Mouse (Mus musculus) limb, embryonic 14.5 days (tissue): ENCODE measurements around the gene Prdx1. TPM values are rescaled to one million over a fixed set of nuclear protein-coding genes. Genes with fewer than 3 reads are reported as not detected.
"Not testable (repeated sequence)": the region's sequence is repeated elsewhere in the genome, so short reads cannot be mapped to it uniquely, and the experiment has no call there.

Experiments
- ATAC-seq: fragments of 200-750 bp; cut with Nextera tagmentation; 2 replicates; pipeline ENCODE4 v1.8.0; 2017; ENCODE audit warnings: low read depth, moderate number of reproducible peaks, moderate TSS enrichment; ENCODE audit not compliant: low FRiP score
- DNase-seq: peaks from one replicate; pipeline ENCODE4 v3.0.0-alpha.2; 2015; ENCODE audit warnings: low spot score
- H3K27ac ChIP-seq: fragments of 300-500 bp; sonication (generic); replicated peaks from 2 replicates; pipeline ENCODE4 v1.5.1; 2014; ENCODE audit warnings: low read depth, mild to moderate bottlenecking, low read length, moderate library complexity, mixed read lengths
- H3K27me3 ChIP-seq: fragments of 300-500 bp; sonication (generic); 2 replicates; pipeline ENCODE4 v1.6.1; 2014; ENCODE audit warnings: low read length, mixed read lengths; ENCODE audit not compliant: control insufficient read depth, insufficient read depth
- H3K36me3 ChIP-seq: fragments of 300-500 bp; sonication (generic); 2 replicates; pipeline ENCODE4 v1.6.1; 2014; ENCODE audit warnings: mild to moderate bottlenecking, low read length, moderate library complexity, mixed read lengths; ENCODE audit not compliant: control insufficient read depth, insufficient read depth
- H3K4me1 ChIP-seq: fragments of 300-500 bp; sonication (generic); 2 replicates; pipeline ENCODE4 v1.6.1; 2014; ENCODE audit warnings: antibody characterized with exemption, low read length, mixed read lengths; ENCODE audit not compliant: control insufficient read depth, insufficient read depth
- H3K4me2 ChIP-seq: fragments of 300-500 bp; sonication (generic); replicated peaks from 2 replicates; pipeline ENCODE4 v1.6.1; 2014; ENCODE audit warnings: low read depth, mild to moderate bottlenecking, low read length, moderate library complexity; ENCODE audit not compliant: severe bottlenecking
- H3K4me3 ChIP-seq: fragments of 300-500 bp; sonication (generic); replicated peaks from 2 replicates; pipeline ENCODE4 v1.5.1; 2014; ENCODE audit warnings: low read length
- H3K9ac ChIP-seq: fragments of 300-500 bp; sonication (generic); 2 replicates; pipeline ENCODE4 v1.6.1; 2014; ENCODE audit warnings: mild to moderate bottlenecking, low read depth, low read length, moderate library complexity; ENCODE audit not compliant: severe bottlenecking
- H3K9me3 ChIP-seq: fragments of 300-500 bp; sonication (generic); 2 replicates; pipeline ENCODE4 v1.6.1; 2016; ENCODE audit warnings: low read length; ENCODE audit not compliant: control insufficient read depth
- POLR2A ChIP-seq: fragments of 200-500 bp; IDR thresholded peaks from 2 replicates; pipeline ENCODE4 v1.8.0; 2012; ENCODE audit warnings: inconsistent platforms, mild to moderate bottlenecking, moderate library complexity, borderline replicate concordance; ENCODE audit not compliant: insufficient read depth, insufficient read length; ENCODE audit errors: extremely low read depth
- WGBS: fragments of 180-500 bp; shearing (Covaris S2); extraction: QIAGEN DNeasy Blood & Tissue Kit; methylation state at CpG from one replicate; pipeline ENCODE4 v1.1.7; 2014; 5-methylcytosine and 5-hydroxymethylcytosine counted together
- polyA plus RNA-seq, 2 experiments: library from polyadenylated mRNA; depleted of rRNA in 1 of 2; stranded (reverse) in 1 of 2; unstranded in 1 of 2; fragments of >200 nt; fragmentation: Nextera tagmentation in 1 of 2; extraction: Ambion mirVana in 1 of 2; gene quantifications; 2 replicates each; pipeline versions ENCODE4 v1.2.1 to v1.2.3; 2012 to 2014

The Prdx1 gene
- polyA plus RNA-seq, 2 experiments, result 418 to 1,088 TPM

- no peaks in the 10 kb centered on the region for H3K36me3 ChIP-seq
- DNase-seq, result no peak
- H3K27ac ChIP-seq, result no peak overlapping the region
- H3K4me2 ChIP-seq, result no peak overlapping the region
- H3K4me1 ChIP-seq, result no peaks in the 10 kb centered on the region
- no peaks in the 10 kb centered on the region for H3K27me3 ChIP-seq
- WGBS, result 60% methylated on average over 3 of the region's 3 CpGs
- ATAC-seq, result no peak
- no peak for TF ChIP-seq POLR2A
- H3K4me3 ChIP-seq, result no peak overlapping the region
- H3K9ac ChIP-seq, result no peak overlapping the region
- no peaks in the 10 kb centered on the region for H3K9me3 ChIP-seq
These were observed 29.7 kb upstream of the Prdx1 start for GRCm38 (mm10) chr4:116655658-116656057.

- 46% methylated on average over 3 of the region's 3 CpGs for WGBS
- no peak overlapping the region for H3K9ac ChIP-seq
- no peak overlapping the region for H3K27ac ChIP-seq
- TF ChIP-seq POLR2A, result no peak
- no peak for ATAC-seq
- DNase-seq, result no peak
- no peak overlapping the region for H3K4me3 ChIP-seq
- no peaks in the 10 kb centered on the region for H3K27me3 ChIP-seq
- no peaks in the 10 kb centered on the region for H3K9me3 ChIP-seq
- no peak overlapping the region for H3K4me2 ChIP-seq
- H3K4me1 ChIP-seq, result no peaks in the 10 kb centered on the region
- H3K36me3 ChIP-seq, result no peaks in the 10 kb centered on the region
These were observed 27.4 kb upstream of the Prdx1 start for GRCm38 (mm10) chr4:116657971-116658370.

DNA sequence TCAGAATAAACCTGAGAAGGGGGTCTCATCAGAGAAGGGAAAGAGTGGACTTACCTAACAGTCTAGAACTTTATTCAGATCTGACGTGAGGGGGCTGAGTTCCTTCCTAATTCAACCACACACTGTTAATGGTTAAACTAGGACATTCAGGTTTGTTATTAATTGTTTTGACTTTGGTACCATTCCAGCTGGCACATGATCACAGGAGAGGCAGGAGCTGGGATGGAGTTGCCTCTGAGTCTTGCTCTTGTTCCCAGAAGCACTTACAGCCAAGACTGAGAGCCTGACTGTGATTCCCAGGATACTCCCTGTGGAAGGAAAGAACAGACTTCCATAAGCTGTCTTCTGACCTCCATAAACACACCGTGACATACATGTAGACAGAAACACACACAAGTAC lies 25.9 kb upstream of the Prdx1 start:
- H3K9ac ChIP-seq, result no peak overlapping the region
- H3K36me3 ChIP-seq, result no peaks in the 10 kb centered on the region
- ATAC-seq (no peak), DNase-seq (no peak)
- H3K9me3 ChIP-seq, result no peaks in the 10 kb centered on the region
- H3K4me3 ChIP-seq, result no peak overlapping the region
- no peaks in the 10 kb centered on the region for H3K27me3 ChIP-seq
- no peaks in the 10 kb centered on the region for H3K4me1 ChIP-seq
- 73% methylated on average over 2 of the region's 2 CpGs for WGBS
- TF ChIP-seq POLR2A, result no peak
- no peak overlapping the region for H3K27ac ChIP-seq
- no peak overlapping the region for H3K4me2 ChIP-seq

- not testable (repeated sequence) for H3K9me3 ChIP-seq, H3K4me1 ChIP-seq, ATAC-seq, H3K36me3 ChIP-seq, DNase-seq, H3K27me3 ChIP-seq, H3K4me2 ChIP-seq, H3K9ac ChIP-seq, H3K4me3 ChIP-seq, H3K27ac ChIP-seq
- WGBS, result 87% methylated on average over 6 of the region's 6 CpGs
These were observed 25.4 kb upstream of the Prdx1 start for GRCm38 (mm10) chr4:116659916-116660315.

DNA sequence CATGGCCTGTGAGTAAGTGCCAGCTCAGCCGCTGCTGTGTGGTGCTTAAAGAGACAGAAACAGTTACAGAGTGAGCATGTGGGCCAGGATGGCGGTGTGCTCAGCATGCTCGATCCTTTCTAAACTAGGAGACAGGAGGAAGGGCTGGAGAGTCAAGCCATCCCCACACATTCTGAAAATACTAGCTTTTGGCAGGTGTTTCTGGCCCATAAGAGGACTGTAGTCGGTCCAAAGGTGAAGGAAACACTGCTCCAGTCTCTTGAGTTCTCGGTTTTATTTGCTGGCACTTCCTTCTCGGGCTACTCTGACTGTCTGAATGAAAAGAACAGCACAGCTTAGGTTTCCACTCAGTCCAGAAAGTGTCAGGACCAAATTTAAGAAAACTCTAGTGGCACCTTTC lies 24.5 kb upstream of the Prdx1 start:
- no peak for DNase-seq
- Histone ChIP-seq H3K4me3 (no peak overlapping the region), H3K27ac (no peak overlapping the region), H3K4me1 (no peaks in the 10 kb centered on the region), H3K9me3 (no peaks in the 10 kb centered on the region), H3K9ac (no peak overlapping the region), H3K4me2 (no peak overlapping the region), H3K27me3 (no peaks in the 10 kb centered on the region), H3K36me3 (no peaks in the 10 kb centered on the region)
- no peak for TF ChIP-seq POLR2A
- 62% methylated on average over 6 of the region's 6 CpGs for WGBS
- ATAC-seq, result no peak

DNA sequence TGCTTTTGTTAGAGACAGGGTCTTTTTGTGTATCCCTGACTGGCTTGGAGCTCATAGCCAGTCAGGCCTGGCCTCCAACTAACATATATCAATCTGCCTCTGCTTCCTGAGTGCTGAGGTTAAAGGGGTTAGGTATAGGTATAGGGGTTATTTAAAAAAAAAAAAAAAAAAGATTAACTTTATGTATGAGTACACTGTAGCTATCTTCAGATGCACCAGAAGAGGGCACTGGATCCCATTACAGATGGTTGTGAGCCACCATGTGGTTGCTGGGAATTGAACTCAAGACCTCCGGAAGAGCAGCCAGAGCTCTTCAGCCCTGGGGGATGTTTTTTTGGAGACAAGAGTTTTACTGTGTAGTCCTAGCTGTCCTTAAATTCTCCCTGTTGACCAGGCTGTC lies 23.3 kb upstream of the Prdx1 start:
- no peak for TF ChIP-seq POLR2A
- Histone ChIP-seq H3K27me3 (no peaks in the 10 kb centered on the region), H3K4me3 (no peak overlapping the region), H3K36me3 (no peaks in the 10 kb centered on the region), H3K4me2 (no peak overlapping the region), H3K9ac (no peak overlapping the region), H3K27ac (no peak overlapping the region), H3K9me3 (no peaks in the 10 kb centered on the region), H3K4me1 (no peaks in the 10 kb centered on the region)
- no peak for ATAC-seq
- 89% methylated on average over 1 of the region's 1 CpGs for WGBS
- DNase-seq, result no peak
